8 mouse cellular contexts compared by ENCODE assay signal in the genomic region with DNA sequence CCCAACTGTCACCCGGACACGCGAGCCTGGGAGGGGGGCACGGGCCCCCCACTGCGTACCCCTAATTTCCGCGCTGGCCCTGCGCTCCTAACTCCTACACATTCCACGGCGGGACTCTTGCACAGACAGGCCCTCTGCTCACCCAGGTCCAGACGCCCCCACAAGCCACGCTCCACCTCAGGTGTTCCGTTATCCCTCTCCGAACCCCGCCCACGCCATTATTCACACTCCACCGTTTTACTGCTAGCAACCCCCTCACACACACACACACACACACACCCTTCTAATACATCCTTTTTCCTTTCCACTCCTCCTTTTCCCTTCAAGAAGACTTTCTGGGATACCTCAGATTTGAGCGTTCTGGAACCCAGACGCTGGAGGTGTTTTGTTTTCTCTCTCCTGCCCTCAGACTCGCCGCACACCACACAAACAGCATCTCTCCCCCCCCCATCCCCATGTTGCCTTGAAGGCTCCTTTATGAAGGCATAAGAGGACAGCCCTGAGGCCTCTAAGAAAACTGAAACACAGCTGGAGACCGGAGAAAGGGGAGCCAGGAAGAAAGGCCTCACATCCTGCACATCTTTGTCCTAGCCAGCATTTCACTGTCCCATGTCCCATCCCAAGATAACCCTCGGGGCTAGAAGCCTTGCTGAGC. TPM values are rescaled to one million over a fixed set of nuclear protein-coding genes. Genes with fewer than 3 reads are reported as not detected.
DNase-seq lines count a peak whose midpoint lies in the region; ATAC-seq and TF ChIP-seq lines count a peak whose summit lies in the region.

No protein-coding gene starts in this region.

- H3K27me3 ChIP-seq in heart, embryonic 10.5 days (ENCODE audit: insufficient read depth, poor library complexity, severe bottlenecking), result peaks cover 52% of the 10 kb centered on the region
- peaks cover 62% of the 10 kb centered on the region for H3K27me3 ChIP-seq in limb, embryonic 12.5 days
- H3K27me3 ChIP-seq in stomach, embryonic 14.5 days (ENCODE audit: control insufficient read depth, insufficient read depth, low read length), result no peaks in the 10 kb centered on the region

- peak overlapping the region; percentile 88 for H3K27ac ChIP-seq in heart, embryonic 10.5 days
- peak overlapping the region; percentile 37 for H3K27ac ChIP-seq in embryonic fibroblast, embryonic 13.5 days (ENCODE audit: insufficient read depth, low read length)
- H3K27ac ChIP-seq in limb, embryonic 12.5 days, result no peak overlapping the region
- no peak overlapping the region for H3K27ac ChIP-seq in stomach, embryonic 14.5 days (ENCODE audit: low read length)

- 6% methylated on average over 23 of the region's 23 CpGs for WGBS in heart, embryonic 10.5 days
- WGBS in limb, embryonic 12.5 days, result 5% methylated on average over 23 of the region's 23 CpGs
- WGBS in stomach, embryonic 14.5 days, result 7% methylated on average over 23 of the region's 23 CpGs

- intact Hi-C loops in heart, postnatal 10 days (cut with DNase I), result loop anchor here (2.0 kb wide), 2 partner anchors 15 to 23 kb away; no protein-coding TSS in a partner anchor

- peak overlapping the region; percentile 97 for H3K4me2 ChIP-seq in limb, embryonic 12.5 days
- peak overlapping the region; percentile 99 for H3K4me2 ChIP-seq in stomach, embryonic 14.5 days (replicated peaks; ENCODE audit: low read depth, low read length)

- TF ChIP-seq POLR2A in embryonic fibroblast, embryonic 13.5 days (IDR thresholded peaks at IDR 0.05; ENCODE audit: low read depth, low read length), result no peak

- peaks cover 86% of the 10 kb centered on the region for H3K4me1 ChIP-seq in heart, embryonic 10.5 days
- H3K4me1 ChIP-seq in embryonic fibroblast, embryonic 13.5 days (ENCODE audit: control insufficient read depth, insufficient read depth, low read length), result peaks cover 4% of the 10 kb centered on the region; the same call in 1 of the 2 replicates
- H3K4me1 ChIP-seq in limb, embryonic 12.5 days (replicated peaks), result peaks cover 82% of the 10 kb centered on the region
- peaks cover 47% of the 10 kb centered on the region for H3K4me1 ChIP-seq in stomach, embryonic 14.5 days (ENCODE audit: control insufficient read depth, insufficient read depth, low read length)

- TF ChIP-seq CTCF in embryonic fibroblast, embryonic 13.5 days (IDR thresholded peaks at IDR 0.05; ENCODE audit: borderline replicate concordance, insufficient read depth, low read length), result no peak

- peak overlapping the region; percentile 77 for H3K4me3 ChIP-seq in heart, embryonic 10.5 days
- H3K4me3 ChIP-seq in embryonic fibroblast, embryonic 13.5 days (ENCODE audit: insufficient read depth, low read length), result peak overlapping the region; percentile 41
- peak overlapping the region; percentile 53 for H3K4me3 ChIP-seq in limb, embryonic 12.5 days (replicated peaks)
- peak overlapping the region; percentile 58 for H3K4me3 ChIP-seq in stomach, embryonic 14.5 days (ENCODE audit: low read depth, low read length)

- no peaks in the 10 kb centered on the region for H3K36me3 ChIP-seq in heart, embryonic 10.5 days
- H3K36me3 ChIP-seq in limb, embryonic 12.5 days, result no peaks in the 10 kb centered on the region
- no peaks in the 10 kb centered on the region for H3K36me3 ChIP-seq in stomach, embryonic 14.5 days (ENCODE audit: control insufficient read depth, insufficient read depth, low read length)

- no peaks in the 10 kb centered on the region for H3K9me3 ChIP-seq in heart, embryonic 10.5 days
- H3K9me3 ChIP-seq in limb, embryonic 12.5 days, result no peaks in the 10 kb centered on the region
- no peaks in the 10 kb centered on the region for H3K9me3 ChIP-seq in stomach, embryonic 14.5 days (ENCODE audit: control insufficient read depth, low read depth, low read length)

- DNase-seq in heart, embryonic 10.5 days (ENCODE audit: low spot score), result peak; percentile 71
- no peak for DNase-seq in heart, postnatal 10 days
- no peak for DNase-seq in layer of hippocampus, adult 9-11 months
- no peak for DNase-seq in adrenal gland, postnatal 25 days

- ATAC-seq in CD4-positive, CD25-positive, alpha-beta regulatory T cell, adult 4 months, result peak; percentile 10
- peak; percentile 5; the same call in 1 of the 2 replicates for ATAC-seq in limb, embryonic 12.5 days (ENCODE audit: insufficient number of reproducible peaks, insufficient read depth, low FRiP score, low TSS enrichment, low read depth)
- peak; percentile 5; the same call in 1 of the 2 replicates for ATAC-seq in stomach, embryonic 14.5 days (ENCODE audit: insufficient number of reproducible peaks, insufficient read depth, low FRiP score, low read depth)

- peak overlapping the region; percentile 65 for H3K9ac ChIP-seq in limb, embryonic 12.5 days (replicated peaks)
- H3K9ac ChIP-seq in stomach, embryonic 14.5 days (replicated peaks; ENCODE audit: low read depth, low read length), result peak overlapping the region; percentile 38

RNA-seq across cellular contexts. Expression of a gene that starts 3.5 kb away (rescaled TPM):
- polyA plus RNA-seq in heart, embryonic 10.5 days (2016; fragmentation: Nextera tagmentation; extraction: Ambion mirVana), result 75.0 and 75.1 TPM in 2 replicates
- total RNA-seq in heart, postnatal 10 days (2021), result 10 to 100 TPM; 88.3 to 99.0 TPM
- 100 to 1,000 TPM in 1 of 2 experiments, 10 to 100 TPM in 1; 88.0 to 154 TPM for polyA plus RNA-seq in CD4-positive, CD25-positive, alpha-beta regulatory T cell, adult 4 months (2017; shearing (Covaris generic))
- 81.9 and 90.3 TPM in 2 replicates for polyA plus RNA-seq in embryonic fibroblast, embryonic 13.5 days (2011; ENCODE audit: insufficient read length, low read depth, missing spikeins)
- 55.4 and 58.7 TPM in 2 replicates for polyA plus RNA-seq in limb, embryonic 12.5 days (2016; fragmentation: Nextera tagmentation; extraction: Ambion mirVana)
- 72.2 and 73.0 TPM in 2 replicates for polyA plus RNA-seq in stomach, embryonic 14.5 days (2014; fragmentation: Nextera tagmentation; extraction: Ambion mirVana)
- total RNA-seq in adrenal gland, postnatal 25 days (2021), result 151 and 173 TPM in 2 replicates

RNA-seq across cellular contexts. Expression of a gene that starts 6.0 kb away (rescaled TPM):
- polyA plus RNA-seq in heart, embryonic 10.5 days (2016; fragmentation: Nextera tagmentation; extraction: Ambion mirVana), result 0.31 and 0.41 TPM in 2 replicates
- not detected for total RNA-seq in heart, postnatal 10 days (2021)
- polyA plus RNA-seq in CD4-positive, CD25-positive, alpha-beta regulatory T cell, adult 4 months (2017; shearing (Covaris generic)), result not detected
- not detected in 2 replicates for polyA plus RNA-seq in embryonic fibroblast, embryonic 13.5 days (2011; ENCODE audit: insufficient read length, low read depth, missing spikeins)
- 15.8 and 16.4 TPM in 2 replicates for polyA plus RNA-seq in limb, embryonic 12.5 days (2016; fragmentation: Nextera tagmentation; extraction: Ambion mirVana)
- 0.36 and 0.55 TPM in 2 replicates for polyA plus RNA-seq in stomach, embryonic 14.5 days (2014; fragmentation: Nextera tagmentation; extraction: Ambion mirVana)
- total RNA-seq in adrenal gland, postnatal 25 days (2021), result not detected in 2 replicates

RNA-seq across cellular contexts. Expression of a gene that starts 22.8 kb away (rescaled TPM):
- polyA plus RNA-seq in heart, embryonic 10.5 days (2016; fragmentation: Nextera tagmentation; extraction: Ambion mirVana), result 1,633 and 1,893 TPM in 2 replicates
- total RNA-seq in heart, postnatal 10 days (2021), result 1,000 to 10,000 TPM; 1,000 to 1,054 TPM
- polyA plus RNA-seq in CD4-positive, CD25-positive, alpha-beta regulatory T cell, adult 4 months (2017; shearing (Covaris generic)), result 1,000 to 10,000 TPM; 1,172 to 1,222 TPM
- polyA plus RNA-seq in embryonic fibroblast, embryonic 13.5 days (2011; ENCODE audit: insufficient read length, low read depth, missing spikeins), result 1,481 and 1,562 TPM in 2 replicates
- 1,474 and 1,563 TPM in 2 replicates for polyA plus RNA-seq in limb, embryonic 12.5 days (2016; fragmentation: Nextera tagmentation; extraction: Ambion mirVana)
- 1,573 and 1,607 TPM in 2 replicates for polyA plus RNA-seq in stomach, embryonic 14.5 days (2014; fragmentation: Nextera tagmentation; extraction: Ambion mirVana)
- total RNA-seq in adrenal gland, postnatal 25 days (2021), result 1,940 and 2,378 TPM in 2 replicates

RNA-seq across cellular contexts. Expression of a gene that starts 32.2 kb away (rescaled TPM):
- 107 and 118 TPM in 2 replicates for polyA plus RNA-seq in heart, embryonic 10.5 days (2016; fragmentation: Nextera tagmentation; extraction: Ambion mirVana)
- total RNA-seq in heart, postnatal 10 days (2021), result 10 to 100 TPM; 34.5 to 36.8 TPM
- polyA plus RNA-seq in CD4-positive, CD25-positive, alpha-beta regulatory T cell, adult 4 months (2017; shearing (Covaris generic)), result 10 to 100 TPM; 27.6 to 39.0 TPM
- polyA plus RNA-seq in embryonic fibroblast, embryonic 13.5 days (2011; ENCODE audit: insufficient read length, low read depth, missing spikeins), result 61.1 and 65.3 TPM in 2 replicates
- polyA plus RNA-seq in limb, embryonic 12.5 days (2016; fragmentation: Nextera tagmentation; extraction: Ambion mirVana), result 96.9 and 106 TPM in 2 replicates
- polyA plus RNA-seq in stomach, embryonic 14.5 days (2014; fragmentation: Nextera tagmentation; extraction: Ambion mirVana), result 117 and 120 TPM in 2 replicates
- 59.6 and 74.2 TPM in 2 replicates for total RNA-seq in adrenal gland, postnatal 25 days (2021)

RNA-seq across cellular contexts. Expression of a gene that starts 40.4 kb away (rescaled TPM):
- polyA plus RNA-seq in heart, embryonic 10.5 days (2016; fragmentation: Nextera tagmentation; extraction: Ambion mirVana), result 2.8 and 3.7 TPM in 2 replicates
- total RNA-seq in heart, postnatal 10 days (2021), result 1 to 10 TPM; 1.8 to 2.7 TPM
- 10 to 100 TPM; 33.1 to 48.1 TPM for polyA plus RNA-seq in CD4-positive, CD25-positive, alpha-beta regulatory T cell, adult 4 months (2017; shearing (Covaris generic))
- 4.3 and 6.2 TPM in 2 replicates for polyA plus RNA-seq in embryonic fibroblast, embryonic 13.5 days (2011; ENCODE audit: insufficient read length, low read depth, missing spikeins)
- 6.5 and 6.6 TPM in 2 replicates for polyA plus RNA-seq in limb, embryonic 12.5 days (2016; fragmentation: Nextera tagmentation; extraction: Ambion mirVana)
- polyA plus RNA-seq in stomach, embryonic 14.5 days (2014; fragmentation: Nextera tagmentation; extraction: Ambion mirVana), result 3.7 and 4.2 TPM in 2 replicates
- 3.1 and 3.6 TPM in 2 replicates for total RNA-seq in adrenal gland, postnatal 25 days (2021)

Comparison
In these comparisons a context has a peak if more than half of its experiments do, and no peak if none do; other contexts are left out.
1. H3K27ac ChIP-seq: peak in heart, embryonic 10.5 days (single experiment) and embryonic fibroblast, embryonic 13.5 days (single experiment); none in limb, embryonic 12.5 days (single experiment) and stomach, embryonic 14.5 days (single experiment).
2. RNA of a gene that starts 6.0 kb away (polyA plus RNA-seq): 15.8 to 16.4 TPM in limb, embryonic 12.5 days; 0.36 to 0.55 TPM in stomach, embryonic 14.5 days, 0.31 to 0.41 TPM in heart, embryonic 10.5 days, not detected in CD4-positive, CD25-positive, alpha-beta regulatory T cell, adult 4 months and not detected in embryonic fibroblast, embryonic 13.5 days; every median in the first group is over 10 times any median in the second.
3. Peak in every context shown above with its lines, with median percentiles within 50 percentile points of each other: H3K4me3 ChIP-seq and ATAC-seq.